ENCODE assay signal across 21 mouse cellular contexts in genomic region chr2:38184977-38185376, GRCm38 (mm10).
DNase-seq lines count a peak whose midpoint lies in the region; ATAC-seq and TF ChIP-seq lines count a peak whose summit lies in the region.
"Had no signal": no experiment of that assay in that cellular context is flagged by ENCODE, and none has a peak within 500 bp of the region (broad histone marks: within the 10 kb centered on the region; RNA-seq: fewer than 3 reads in every experiment).

No protein-coding gene starts in this region.

- TF ChIP-seq CTCF in forebrain, postnatal 0 days (IDR thresholded peaks at IDR 0.05; ENCODE audit: low read depth), result no peak

- no peaks in the 10 kb centered on the region for H3K9me3 ChIP-seq in midbrain, embryonic 11.5 days (ENCODE audit: control insufficient read depth, low read length)
- no peaks in the 10 kb centered on the region; the same call in 1 of the 2 replicates for H3K9me3 ChIP-seq in midbrain, embryonic 10.5 days (replicated peaks)
- no peaks in the 10 kb centered on the region for H3K9me3 ChIP-seq in liver, embryonic 11.5 days (ENCODE audit: control insufficient read depth, low read length)
- H3K9me3 ChIP-seq in liver, embryonic 15.5 days (replicated peaks), result no peaks in the 10 kb centered on the region
- H3K9me3 ChIP-seq in forebrain, postnatal 0 days (ENCODE audit: low read length), result no peaks in the 10 kb centered on the region
- H3K9me3 ChIP-seq: embryonic facial prominence, embryonic 13.5 days; forebrain, embryonic 10.5 days; heart, embryonic 15.5 days; hindbrain, embryonic 13.5 days had no signal

- 87% methylated on average over 3 of the region's 3 CpGs for WGBS in midbrain, embryonic 11.5 days
- 85% methylated on average over 3 of the region's 3 CpGs for WGBS in midbrain, embryonic 10.5 days
- 71% methylated on average over 3 of the region's 3 CpGs for WGBS in liver, embryonic 11.5 days
- WGBS in liver, embryonic 15.5 days (ENCODE audit: insufficient replicate concordance), result 47% methylated on average over 3 of the region's 3 CpGs
- 85% methylated on average over 3 of the region's 3 CpGs for WGBS in forebrain, postnatal 0 days

- no peak overlapping the region for H3K4me3 ChIP-seq in midbrain, embryonic 11.5 days (ENCODE audit: low read depth, low read length)
- H3K4me3 ChIP-seq in midbrain, embryonic 10.5 days, result no peak overlapping the region
- H3K4me3 ChIP-seq in liver, embryonic 11.5 days (ENCODE audit: low read depth, low read length), result no peak overlapping the region
- H3K4me3 ChIP-seq in liver, embryonic 15.5 days (replicated peaks), result no peak overlapping the region
- H3K4me3 ChIP-seq in forebrain, postnatal 0 days (ENCODE audit: low read depth, low read length), result no peak overlapping the region
- H3K4me3 ChIP-seq: embryonic facial prominence, embryonic 13.5 days; forebrain, embryonic 10.5 days; heart, embryonic 15.5 days; hindbrain, embryonic 13.5 days had no signal

- H3K27ac ChIP-seq in midbrain, embryonic 11.5 days (ENCODE audit: low read depth, low read length), result no peak overlapping the region
- H3K27ac ChIP-seq in midbrain, embryonic 10.5 days (replicated peaks), result no peak overlapping the region
- H3K27ac ChIP-seq in liver, embryonic 11.5 days (ENCODE audit: low read depth, low read length), result no peak overlapping the region; the same call in 1 of the 2 replicates
- peak overlapping the region; percentile 49 for H3K27ac ChIP-seq in liver, embryonic 15.5 days (replicated peaks)
- no peak overlapping the region for H3K27ac ChIP-seq in forebrain, postnatal 0 days (ENCODE audit: low read depth, low read length)
- H3K27ac ChIP-seq: embryonic facial prominence, embryonic 13.5 days; forebrain, embryonic 10.5 days; heart, embryonic 15.5 days; hindbrain, embryonic 13.5 days; hindbrain, postnatal 0 days had no signal

- H3K27me3 ChIP-seq in midbrain, embryonic 11.5 days (ENCODE audit: control insufficient read depth, insufficient read depth, low read length), result no peaks in the 10 kb centered on the region
- peaks cover 36% of the 10 kb centered on the region for H3K27me3 ChIP-seq in midbrain, embryonic 10.5 days (ENCODE audit: low read depth, poor library complexity, severe bottlenecking)
- no peaks in the 10 kb centered on the region for H3K27me3 ChIP-seq in liver, embryonic 11.5 days (replicated peaks; ENCODE audit: control insufficient read depth, insufficient read depth, low read length)
- no peaks in the 10 kb centered on the region for H3K27me3 ChIP-seq in liver, embryonic 15.5 days
- H3K27me3 ChIP-seq in forebrain, postnatal 0 days (ENCODE audit: insufficient read depth, low read length), result no peaks in the 10 kb centered on the region
- H3K27me3 ChIP-seq: CH12.LX; embryonic facial prominence, embryonic 13.5 days; heart, embryonic 15.5 days; hindbrain, embryonic 13.5 days had no signal

- DNase-seq in midbrain, embryonic 11.5 days (ENCODE audit: low spot score, missing footprints), result peak; percentile 75
- no peak for DNase-seq in midbrain, embryonic 10.5 days (ENCODE audit: low spot score)
- DNase-seq in liver, embryonic 11.5 days (ENCODE audit: low spot score), result no peak
- no peak for DNase-seq in yolk sac, embryonic 10.5 days (ENCODE audit: low spot score)
- DNase-seq in forebrain, postnatal 0 days, result no peak
- DNase-seq: adrenal gland, adult 2 months; adrenal gland, postnatal 36 days; cerebellum, adult 11 months; cerebellum, adult 9-10 months; cerebellum, postnatal 25 days; gastrocnemius, postnatal 36 days; heart, adult 11 months; heart, postnatal 14 days had no signal

- peaks cover 3% of the 10 kb centered on the region; the same call in 1 of the 2 replicates for H3K4me1 ChIP-seq in midbrain, embryonic 11.5 days (ENCODE audit: control insufficient read depth, insufficient read depth, low read length)
- H3K4me1 ChIP-seq in midbrain, embryonic 10.5 days, result peaks cover 18% of the 10 kb centered on the region
- peaks cover 9% of the 10 kb centered on the region for H3K4me1 ChIP-seq in liver, embryonic 11.5 days (replicated peaks; ENCODE audit: control insufficient read depth, insufficient read depth, low read length)
- H3K4me1 ChIP-seq in liver, embryonic 15.5 days (replicated peaks), result peaks cover 48% of the 10 kb centered on the region
- H3K4me1 ChIP-seq in forebrain, postnatal 0 days (ENCODE audit: insufficient read depth), result no peaks in the 10 kb centered on the region
- H3K4me1 ChIP-seq: embryonic facial prominence, embryonic 13.5 days; heart, embryonic 15.5 days; hindbrain, embryonic 13.5 days had no signal

- no peak overlapping the region for H3K9ac ChIP-seq in midbrain, embryonic 11.5 days (ENCODE audit: low read length)
- H3K9ac ChIP-seq in liver, embryonic 11.5 days (ENCODE audit: low read depth, low read length), result no peak overlapping the region
- H3K9ac ChIP-seq in liver, embryonic 15.5 days, result no peak overlapping the region
- H3K9ac ChIP-seq in forebrain, postnatal 0 days, result no peak overlapping the region
- H3K9ac ChIP-seq: embryonic facial prominence, embryonic 13.5 days; heart, embryonic 15.5 days; hindbrain, embryonic 13.5 days had no signal

- H3K4me2 ChIP-seq in midbrain, embryonic 11.5 days, result no peak overlapping the region
- H3K4me2 ChIP-seq in liver, embryonic 11.5 days, result no peak overlapping the region
- no peak overlapping the region for H3K4me2 ChIP-seq in liver, embryonic 15.5 days
- no peak overlapping the region for H3K4me2 ChIP-seq in forebrain, postnatal 0 days (ENCODE audit: low read depth)
- H3K4me2 ChIP-seq: embryonic facial prominence, embryonic 13.5 days; heart, embryonic 15.5 days; hindbrain, embryonic 13.5 days had no signal

- no peaks in the 10 kb centered on the region for H3K36me3 ChIP-seq in midbrain, embryonic 11.5 days (ENCODE audit: control insufficient read depth, insufficient read depth, low read length)
- no peaks in the 10 kb centered on the region for H3K36me3 ChIP-seq in midbrain, embryonic 10.5 days
- no peaks in the 10 kb centered on the region for H3K36me3 ChIP-seq in liver, embryonic 11.5 days (ENCODE audit: control insufficient read depth, insufficient read depth, low read length)
- no peaks in the 10 kb centered on the region for H3K36me3 ChIP-seq in liver, embryonic 15.5 days (replicated peaks)
- no peaks in the 10 kb centered on the region for H3K36me3 ChIP-seq in forebrain, postnatal 0 days (ENCODE audit: insufficient read depth)
- H3K36me3 ChIP-seq: embryonic facial prominence, embryonic 13.5 days; forebrain, embryonic 10.5 days; heart, embryonic 15.5 days; hindbrain, embryonic 13.5 days had no signal

- no peak for ATAC-seq in midbrain, embryonic 11.5 days (ENCODE audit: low FRiP score)
- 0 out of 2 replicates have a peak, but pooled peaks have one; percentile 55 for ATAC-seq in liver, embryonic 11.5 days (replicated peaks; ENCODE audit: low FRiP score)
- ATAC-seq in liver, embryonic 15.5 days (ENCODE audit: insufficient read depth), result peak; percentile 80
- ATAC-seq in forebrain, postnatal 0 days, result no peak
- ATAC-seq: forebrain, embryonic 14.5 days; hindbrain, postnatal 0 days had no signal

Comparison
In these comparisons a context has a peak if more than half of its experiments do, and no peak if none do; other contexts are left out.
1. ATAC-seq: peak in liver, embryonic 11.5 days (single experiment) and liver, embryonic 15.5 days (single experiment); none in midbrain, embryonic 11.5 days (single experiment) and forebrain, postnatal 0 days (single experiment).